8 mouse cellular contexts compared by ENCODE assay signal in the genomic region with DNA sequence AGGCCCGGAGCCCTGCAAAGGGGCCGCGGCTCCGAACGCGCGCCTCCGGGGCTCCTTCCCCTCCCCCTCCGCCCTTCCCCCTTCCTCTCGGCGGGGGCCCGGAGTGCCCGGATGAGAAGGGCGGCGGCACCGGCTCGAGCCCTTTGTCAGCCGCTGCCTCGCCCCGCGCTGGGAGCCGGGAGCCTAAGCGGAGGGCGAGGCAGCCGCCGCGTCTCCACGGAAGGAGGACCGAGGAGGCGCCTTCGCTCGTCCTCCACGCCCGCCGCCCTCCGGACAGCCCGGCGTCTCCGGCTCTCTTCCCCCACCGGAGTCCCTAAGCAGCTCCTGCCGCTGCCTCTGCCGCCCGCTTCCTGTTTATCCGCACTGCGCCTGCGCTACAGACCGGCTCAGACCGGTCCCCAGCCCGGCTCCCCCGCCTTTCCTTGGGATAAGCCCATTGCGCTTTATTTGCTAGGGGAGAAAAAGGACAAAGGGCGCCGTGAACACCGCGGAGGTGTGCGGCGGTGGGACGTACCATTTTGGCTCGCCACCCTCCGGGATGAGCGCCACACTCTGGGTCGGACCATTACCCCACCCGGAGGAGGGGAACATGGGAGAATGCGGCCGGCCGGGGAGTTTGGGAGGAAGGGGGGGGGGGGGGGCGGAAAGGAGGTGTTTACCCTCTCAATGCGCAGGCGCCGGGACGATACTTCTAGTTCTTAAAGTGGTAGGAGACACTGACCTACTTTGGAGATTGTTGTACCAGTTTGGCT. TPM values are rescaled to one million over a fixed set of nuclear protein-coding genes. Genes with fewer than 3 reads are reported as not detected.
DNase-seq lines count a peak whose midpoint lies in the region; ATAC-seq and TF ChIP-seq lines count a peak whose summit lies in the region.

A gene (minus strand): TSS at position 657 of the 752 bp plus-strand sequence.

- TF ChIP-seq POLR2A in bone marrow macrophage, adult 2 months (IDR thresholded peaks at IDR 0.05; ENCODE audit: borderline replicate concordance, low read depth, low read length): no peak
- TF ChIP-seq POLR2A in embryonic fibroblast, embryonic 13.5 days (IDR thresholded peaks at IDR 0.05; ENCODE audit: low read depth, low read length): peak; percentile 69

- peak; percentile 98 for ATAC-seq in kidney, embryonic 14.5 days (ENCODE audit: low FRiP score, low TSS enrichment)
- ATAC-seq in limb, embryonic 15.5 days (ENCODE audit: insufficient number of reproducible peaks, low FRiP score, low TSS enrichment, low read depth): peak; percentile 97

- DNase-seq in A20 (ENCODE audit: low read depth, low spot score): peak; percentile 99
- peak; percentile 99 for DNase-seq in heart, adult 9 months (ENCODE audit: low spot score in 2 of 2)
- peak; percentile 96 to 99 for DNase-seq in monocyte, adult 2 months (ENCODE audit: low read depth in 1 of 2, low spot score in 2 of 2)
- DNase-seq in spleen, postnatal 36 days (ENCODE audit: low spot score in 2 of 2): peak; percentile 99

- no peak for TF ChIP-seq CTCF in bone marrow macrophage, adult 2 months (IDR thresholded peaks at IDR 0.05; ENCODE audit: low read depth, low read length)
- no peak for TF ChIP-seq CTCF in embryonic fibroblast, embryonic 13.5 days (IDR thresholded peaks at IDR 0.05; ENCODE audit: borderline replicate concordance, insufficient read depth, low read length)

- H3K4me3 ChIP-seq in bone marrow macrophage, adult 2 months (ENCODE audit: insufficient read depth, low read length): peak within 1 kb of the TSS; percentile 67
- H3K4me3 ChIP-seq in embryonic fibroblast, embryonic 13.5 days (ENCODE audit: insufficient read depth, low read length): peak within 1 kb of the TSS; percentile 88
- H3K4me3 ChIP-seq in kidney, embryonic 14.5 days (ENCODE audit: low read length): peak within 1 kb of the TSS; percentile 76
- H3K4me3 ChIP-seq in limb, embryonic 15.5 days: peak within 1 kb of the TSS; percentile 79

- peaks cover 23% of the 10 kb centered on the region for H3K4me1 ChIP-seq in bone marrow macrophage, adult 2 months (ENCODE audit: control insufficient read depth, insufficient read depth, low read length)
- peaks cover 4% of the 10 kb centered on the region for H3K4me1 ChIP-seq in embryonic fibroblast, embryonic 13.5 days (ENCODE audit: control insufficient read depth, insufficient read depth, low read length)
- H3K4me1 ChIP-seq in kidney, embryonic 14.5 days (ENCODE audit: control insufficient read depth, insufficient read depth, low read length): peaks cover 14% of the 10 kb centered on the region
- H3K4me1 ChIP-seq in limb, embryonic 15.5 days: peaks cover 23% of the 10 kb centered on the region

- peak within 1 kb of the TSS; percentile 70 for H3K4me2 ChIP-seq in kidney, embryonic 14.5 days (replicated peaks; ENCODE audit: low read depth, low read length)
- peak within 1 kb of the TSS; percentile 60 for H3K4me2 ChIP-seq in limb, embryonic 15.5 days

- H3K9me3 ChIP-seq in kidney, embryonic 14.5 days (ENCODE audit: control insufficient read depth, low read length): no peaks in the 10 kb centered on the region
- no peaks in the 10 kb centered on the region for H3K9me3 ChIP-seq in limb, embryonic 15.5 days

- H3K9ac ChIP-seq in kidney, embryonic 14.5 days (ENCODE audit: low read depth, low read length): peak within 1 kb of the TSS; percentile 86
- peak within 1 kb of the TSS; percentile 91 for H3K9ac ChIP-seq in limb, embryonic 15.5 days

- H3K27ac ChIP-seq in bone marrow macrophage, adult 2 months (ENCODE audit: insufficient read depth, low read depth, low read length): peak within 1 kb of the TSS; percentile 87
- H3K27ac ChIP-seq in embryonic fibroblast, embryonic 13.5 days (ENCODE audit: insufficient read depth, low read length): peak within 1 kb of the TSS; percentile 80
- H3K27ac ChIP-seq in kidney, embryonic 14.5 days (ENCODE audit: low read depth, low read length): peak within 1 kb of the TSS; percentile 97
- peak within 1 kb of the TSS; percentile 97 for H3K27ac ChIP-seq in limb, embryonic 15.5 days

- peaks cover 17% of the 10 kb centered on the region for H3K36me3 ChIP-seq in kidney, embryonic 14.5 days (ENCODE audit: control insufficient read depth, insufficient read depth, low read length)
- peaks cover 12% of the 10 kb centered on the region for H3K36me3 ChIP-seq in limb, embryonic 15.5 days

- no peaks in the 10 kb centered on the region for H3K27me3 ChIP-seq in kidney, embryonic 14.5 days (ENCODE audit: control insufficient read depth, insufficient read depth, low read length)
- H3K27me3 ChIP-seq in limb, embryonic 15.5 days: no peaks in the 10 kb centered on the region

- under 1% methylated on average over 62 of the region's 71 CpGs for WGBS in kidney, embryonic 14.5 days
- WGBS in limb, embryonic 15.5 days: under 1% methylated on average over 53 of the region's 71 CpGs

RNA-seq across cellular contexts. Expression of the gene that starts here (rescaled TPM):
- 84.9 and 93.8 TPM in 2 replicates for polyA plus RNA-seq in bone marrow macrophage, adult 2 months (2012; ENCODE audit: insufficient read depth, insufficient read length, missing spikeins)
- 87.3 and 87.4 TPM in 2 replicates for polyA plus RNA-seq in embryonic fibroblast, embryonic 13.5 days (2011; ENCODE audit: insufficient read length, low read depth, missing spikeins)
- polyA plus RNA-seq in kidney, embryonic 14.5 days (2014; fragmentation: Nextera tagmentation; extraction: Ambion mirVana): 46.3 and 67.8 TPM in 2 replicates
- 40.5 and 47.3 TPM in 2 replicates for polyA plus RNA-seq in limb, embryonic 15.5 days (2015; fragmentation: Nextera tagmentation; extraction: Ambion mirVana)

Comparison
In these comparisons a context has a peak if more than half of its experiments do, and no peak if none do; other contexts are left out.
1. Peak in every context shown above with its lines: DNase-seq, ATAC-seq, H3K4me3 ChIP-seq and H3K27ac ChIP-seq.